8 mouse cellular contexts compared by ENCODE assay signal in the genomic region with DNA sequence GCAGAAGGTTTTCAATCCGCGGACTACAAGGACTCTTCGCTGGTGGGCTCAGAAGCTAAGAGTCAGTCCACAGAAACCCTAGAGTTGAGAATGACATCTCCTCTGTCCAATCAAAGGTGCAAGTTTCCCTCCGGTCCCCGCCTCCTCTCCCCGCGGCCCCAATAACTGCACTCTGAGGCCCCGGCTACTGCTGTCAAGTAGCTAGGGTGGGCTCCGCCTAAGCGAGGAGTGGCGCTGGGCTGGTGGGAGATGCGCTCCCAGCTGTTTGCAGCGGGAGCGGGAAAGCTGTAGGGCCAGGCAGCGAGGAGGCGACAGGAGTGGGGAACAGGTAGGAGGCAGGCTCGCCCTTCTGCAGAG. TPM values are rescaled to one million over a fixed set of nuclear protein-coding genes. Genes with fewer than 3 reads are reported as not detected.
DNase-seq lines count a peak whose midpoint lies in the region; ATAC-seq and TF ChIP-seq lines count a peak whose summit lies in the region.

Gene Cntn1 (plus strand): TSS at position 170 of the 357 bp plus-strand sequence.

- no peak within 1 kb of the TSS for H3K9ac ChIP-seq in intestine, postnatal 0 days (ENCODE audit: low read depth, low read length)
- H3K9ac ChIP-seq in midbrain, embryonic 14.5 days (replicated peaks; ENCODE audit: low read length), result peak within 1 kb of the TSS; percentile 76
- no peak within 1 kb of the TSS for H3K9ac ChIP-seq in stomach, postnatal 0 days (ENCODE audit: low read length)

- no peak for TF ChIP-seq EP300 in stomach, postnatal 0 days (optimal IDR thresholded peaks at IDR 0.05)

- peak; percentile 8 to 18 for DNase-seq in adrenal gland, adult 18-20 months (ENCODE audit: low spot score in 2 of 2)
- DNase-seq in cerebellum, adult 8-10 months, result peak; percentile 93
- peak; percentile 88 for DNase-seq in forelimb bud, embryonic 11.5 days (ENCODE audit: low read depth, low spot score)
- DNase-seq in left cerebral cortex, postnatal 10 days (ENCODE audit: extremely low spot score in 1 of 2, low spot score in 2 of 2), result peak; percentile 83 to 91
- peak; percentile 94 for DNase-seq in midbrain, embryonic 14.5 days
- no peak for DNase-seq in stomach, postnatal 0 days (ENCODE audit: low spot score)

- H3K9me3 ChIP-seq in intestine, postnatal 0 days (ENCODE audit: control insufficient read depth), result no peaks in the 10 kb centered on the region
- H3K9me3 ChIP-seq in midbrain, embryonic 14.5 days (ENCODE audit: control insufficient read depth, low read length), result no peaks in the 10 kb centered on the region
- no peaks in the 10 kb centered on the region for H3K9me3 ChIP-seq in stomach, postnatal 0 days (ENCODE audit: control insufficient read depth, low read length)

- H3K4me2 ChIP-seq in intestine, postnatal 0 days (replicated peaks; ENCODE audit: low read depth), result peak within 1 kb of the TSS; percentile 71
- peak within 1 kb of the TSS; percentile 91 for H3K4me2 ChIP-seq in midbrain, embryonic 14.5 days (ENCODE audit: low read length)
- peak within 1 kb of the TSS; percentile 75 for H3K4me2 ChIP-seq in stomach, postnatal 0 days (replicated peaks; ENCODE audit: low read depth)

- H3K27me3 ChIP-seq in intestine, postnatal 0 days (replicated peaks; ENCODE audit: control insufficient read depth, insufficient read depth, low read length), result peaks cover 10% of the 10 kb centered on the region; the same call in 1 of the 2 replicates
- H3K27me3 ChIP-seq in midbrain, embryonic 14.5 days (ENCODE audit: control insufficient read depth, insufficient read depth, low read length), result no peaks in the 10 kb centered on the region
- H3K27me3 ChIP-seq in stomach, postnatal 0 days (ENCODE audit: control insufficient read depth, insufficient read depth, low read length), result no peaks in the 10 kb centered on the region

- H3K27ac ChIP-seq in intestine, postnatal 0 days (ENCODE audit: low read depth, low read length), result no peak within 1 kb of the TSS
- peak within 1 kb of the TSS; percentile 71 for H3K27ac ChIP-seq in midbrain, embryonic 14.5 days (replicated peaks; ENCODE audit: low read depth, low read length)
- no peak within 1 kb of the TSS for H3K27ac ChIP-seq in stomach, postnatal 0 days (replicated peaks)

- 1% methylated on average over 17 of the region's 17 CpGs for WGBS in intestine, postnatal 0 days
- WGBS in midbrain, embryonic 14.5 days, result under 1% methylated on average over 17 of the region's 17 CpGs
- 2% methylated on average over 17 of the region's 17 CpGs for WGBS in stomach, postnatal 0 days

- intact Hi-C loops in left cerebral cortex, postnatal 10 days (cut with DNase I), result loop anchor here (5.0 kb wide), 2 partner anchors 84 to 111 kb away; no protein-coding TSS in a partner anchor

- no peaks in the 10 kb centered on the region for H3K36me3 ChIP-seq in intestine, postnatal 0 days (ENCODE audit: control insufficient read depth, insufficient read depth)
- no peaks in the 10 kb centered on the region for H3K36me3 ChIP-seq in midbrain, embryonic 14.5 days (ENCODE audit: control insufficient read depth, insufficient read depth, low read length)
- H3K36me3 ChIP-seq in stomach, postnatal 0 days (ENCODE audit: control insufficient read depth, insufficient read depth, low read length), result no peaks in the 10 kb centered on the region

- H3K4me3 ChIP-seq in intestine, postnatal 0 days (ENCODE audit: low read depth, low read length), result peak within 1 kb of the TSS; percentile 39
- peak within 1 kb of the TSS; percentile 62 for H3K4me3 ChIP-seq in midbrain, embryonic 14.5 days (replicated peaks; ENCODE audit: low read depth, low read length)
- H3K4me3 ChIP-seq in stomach, postnatal 0 days (ENCODE audit: low read depth, low read length), result peak within 1 kb of the TSS; percentile 43

- TF ChIP-seq CTCF in intestine, postnatal 0 days (IDR thresholded peaks at IDR 0.05; ENCODE audit: low read depth), result no peak
- no peak for TF ChIP-seq CTCF in stomach, postnatal 0 days (IDR thresholded peaks at IDR 0.05; ENCODE audit: low read depth)

- ATAC-seq in intestine, postnatal 0 days, result no peak
- ATAC-seq in midbrain, embryonic 14.5 days (ENCODE audit: low FRiP score, low TSS enrichment), result peak; percentile 97
- ATAC-seq in stomach, postnatal 0 days (ENCODE audit: low FRiP score, low TSS enrichment), result peak; percentile 59; the same call in 1 of the 2 replicates
- no peak for ATAC-seq in inflammation-experienced regulatory T-cells, adult 6 months

- no peaks in the 10 kb centered on the region for H3K4me1 ChIP-seq in intestine, postnatal 0 days (replicated peaks; ENCODE audit: control insufficient read depth, insufficient read depth, low read length)
- no peaks in the 10 kb centered on the region for H3K4me1 ChIP-seq in midbrain, embryonic 14.5 days (ENCODE audit: control insufficient read depth, insufficient read depth, low read length)
- H3K4me1 ChIP-seq in stomach, postnatal 0 days (replicated peaks; ENCODE audit: control insufficient read depth, insufficient read depth), result no peaks in the 10 kb centered on the region

RNA-seq across cellular contexts. Expression of gene Cntn1, which starts in this region (rescaled TPM):
- total RNA-seq in adrenal gland, adult 18-20 months (2021), result 1 to 10 TPM; 3.8 to 4.6 TPM
- polyA plus RNA-seq in intestine, postnatal 0 days (2015; fragmentation: Nextera tagmentation; extraction: Ambion mirVana), result 2.3 and 2.4 TPM in 2 replicates
- 100 to 1,000 TPM; 464 to 479 TPM for total RNA-seq in left cerebral cortex, postnatal 10 days (2021)
- 47.9 and 49.4 TPM in 2 replicates for polyA plus RNA-seq in midbrain, embryonic 14.5 days (2014; fragmentation: Nextera tagmentation; extraction: Ambion mirVana)
- 1.4 and 1.7 TPM in 2 replicates for polyA plus RNA-seq in stomach, postnatal 0 days (2015; fragmentation: Nextera tagmentation; extraction: Ambion mirVana)
- polyA plus RNA-seq in inflammation-experienced regulatory T-cells, adult 6 months (2017; shearing (Covaris generic)), result under 1 TPM in 1 of 3 experiments, not detected in 2; 0.14 TPM

Comparison
In these comparisons a context has a peak if more than half of its experiments do, and no peak if none do; other contexts are left out.
1. RNA of gene Cntn1 (total RNA-seq): 464 to 479 TPM in left cerebral cortex, postnatal 10 days; 3.8 to 4.6 TPM in adrenal gland, adult 18-20 months; every median in the first group is over 10 times any median in the second.
2. RNA of gene Cntn1 (polyA plus RNA-seq): 47.9 to 49.4 TPM in midbrain, embryonic 14.5 days; 2.3 to 2.4 TPM in intestine, postnatal 0 days, 1.4 to 1.7 TPM in stomach, postnatal 0 days and 0.14 TPM in inflammation-experienced regulatory T-cells, adult 6 months; every median in the first group is over 10 times any median in the second.
3. ATAC-seq: peak in midbrain, embryonic 14.5 days (single experiment) and stomach, postnatal 0 days (single experiment); none in intestine, postnatal 0 days (single experiment) and inflammation-experienced regulatory T-cells, adult 6 months (single experiment).
4. Peak in every context shown above with its lines, with median percentiles within 50 percentile points of each other: H3K4me2 ChIP-seq and H3K4me3 ChIP-seq.